Mouse (Mus musculus): ENCODE results near the gene Defa34.
"Not testable (repeated sequence)": the region's sequence is repeated elsewhere in the genome, so short reads cannot be mapped to it uniquely, and the experiment has no call there.

- not testable (repeated sequence) for TF ChIP-seq EP300 (IDR thresholded peaks at IDR 0.05; ENCODE audit: insufficient read depth, low read depth, low read length); CTCF (IDR thresholded peaks at IDR 0.05; ENCODE audit: low read depth, low read length)
Observed at GRCm38 (mm10) chr8:21703545-21703944, 37.9 kb downstream of the Defa34 start, which contains the start of gene AY761184.

Data from ES-Bruce4 (cell line).